In the genomic region with DNA sequence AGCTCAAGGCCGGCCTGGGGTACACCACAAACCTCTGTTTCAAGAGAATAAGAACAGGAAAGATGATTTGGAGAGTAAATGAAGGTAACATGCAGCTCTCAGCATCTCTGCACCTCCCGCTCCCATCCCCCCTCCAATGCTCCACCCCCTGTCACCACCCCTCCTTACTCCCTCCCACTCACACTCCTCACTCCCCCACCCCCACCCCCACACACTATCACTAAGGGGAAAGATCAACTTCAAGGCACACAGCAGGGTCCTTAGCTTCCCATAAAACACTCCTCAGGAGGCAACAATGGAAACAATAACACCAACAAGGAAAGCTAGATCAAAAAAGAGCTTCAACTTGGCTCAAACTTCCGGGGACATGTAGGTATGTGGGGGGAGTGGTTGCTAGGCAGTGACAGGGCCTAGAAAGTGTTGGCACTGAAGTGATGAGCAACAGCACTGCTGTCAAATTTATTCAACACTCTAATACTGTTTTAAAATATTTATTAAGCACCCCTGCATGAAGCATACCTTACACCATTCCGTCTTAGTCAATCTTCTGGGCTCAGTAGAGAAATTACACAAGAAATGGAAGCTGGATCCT, we compare ENCODE assay signal across 13 mouse cellular contexts. TPM values are rescaled to one million over a fixed set of nuclear protein-coding genes. Genes with fewer than 3 reads are reported as not detected.
DNase-seq lines count a peak whose midpoint lies in the region; ATAC-seq and TF ChIP-seq lines count a peak whose summit lies in the region.
"Had no signal": no experiment of that assay in that cellular context is flagged by ENCODE, and none has a peak within 500 bp of the region (broad histone marks: within the 10 kb centered on the region; RNA-seq: fewer than 3 reads in every experiment).

No protein-coding gene starts in this region.

- no peaks in the 10 kb centered on the region for H3K27me3 ChIP-seq in hindbrain, embryonic 12.5 days
- no peaks in the 10 kb centered on the region for H3K27me3 ChIP-seq in hindbrain, embryonic 14.5 days (ENCODE audit: control insufficient read depth, insufficient read depth, low read length)
- no peaks in the 10 kb centered on the region for H3K27me3 ChIP-seq in CH12.LX (replicated peaks)
- no peaks in the 10 kb centered on the region for H3K27me3 ChIP-seq in limb, embryonic 10.5 days (ENCODE audit: low read depth, poor library complexity, severe bottlenecking)
- H3K27me3 ChIP-seq: hindbrain, embryonic 15.5 days had no signal

- no peak for TF ChIP-seq CTCF in CH12.LX (conservative IDR thresholded peaks at IDR 0.05 in 1 of 2, IDR thresholded peaks at IDR 0.05 in 1 of 2; ENCODE audit: low read depth in 2 of 2, low read length in 2 of 2)

- H3K4me1 ChIP-seq in hindbrain, embryonic 12.5 days = peaks cover 33% of the 10 kb centered on the region
- peaks cover 17% of the 10 kb centered on the region for H3K4me1 ChIP-seq in hindbrain, embryonic 14.5 days (replicated peaks; ENCODE audit: control insufficient read depth, insufficient read depth, low read length)
- H3K4me1 ChIP-seq in CH12.LX (ENCODE audit: control insufficient read depth in 1 of 2, insufficient read depth in 2 of 2) (peaks cover 14 to 39% of the 10 kb centered on the region in 2 experiments), ES-E14 (ENCODE audit: control insufficient read depth in 2 of 2, insufficient read depth in 2 of 2, low read length in 2 of 2, poor library complexity in 1 of 2) (peaks cover 14% of the 10 kb centered on the region in 2 experiments)
- peaks cover 26% of the 10 kb centered on the region for H3K4me1 ChIP-seq in limb, embryonic 10.5 days

- TF ChIP-seq RAD21 in CH12.LX (IDR thresholded peaks at IDR 0.05; ENCODE audit: low read depth, low read length) = no peak

- no peak for ATAC-seq in hindbrain, embryonic 12.5 days (ENCODE audit: low FRiP score)
- no peak for ATAC-seq in hindbrain, embryonic 14.5 days (ENCODE audit: low FRiP score)

- dilution Hi-C loops in CH12.LX (cut with MboI; ENCODE audit: extremely low pct_ligation_motif_present, extremely low pct_unique_long_range_greater_than_20kb, low sequenced_read_pairs) = no loop called here

- H3K79me2 ChIP-seq in CH12.LX (replicated peaks; ENCODE audit: control insufficient read depth, extremely low read depth, insufficient read depth, poor library complexity, severe bottlenecking) = peaks cover 21% of the 10 kb centered on the region

- no peak for TF ChIP-seq EP300 in CH12.LX (IDR thresholded peaks at IDR 0.05; ENCODE audit: low read length)

- DNase-seq in hindbrain, embryonic 14.5 days (ENCODE audit: low spot score) = no peak
- DNase-seq in CH12.LX (ENCODE audit: extremely low read depth) (no peak), ES-E14 (ENCODE audit: low read depth, low spot score) (no peak)
- DNase-seq in limb, embryonic 10.5 days (ENCODE audit: low spot score) = no peak
- no peak for DNase-seq in Muller cell, postnatal 12 days (ENCODE audit: inconsistent ontology term)
- no peak for DNase-seq in left cerebral cortex, postnatal 4 days
- DNase-seq in yolk sac, embryonic 10.5 days (ENCODE audit: low spot score) = no peak
- DNase-seq: adrenal gland, postnatal 36 days; cerebellum, adult 18-20 months had no signal

- H3K36me3 ChIP-seq in hindbrain, embryonic 12.5 days = peaks cover 4% of the 10 kb centered on the region; the same call in 1 of the 2 replicates
- H3K36me3 ChIP-seq in hindbrain, embryonic 14.5 days (replicated peaks; ENCODE audit: control insufficient read depth, insufficient read depth) = no peaks in the 10 kb centered on the region
- H3K36me3 ChIP-seq in CH12.LX (replicated peaks in 1 of 2; ENCODE audit: control insufficient read depth in 1 of 2, insufficient read depth in 1 of 2, low read length in 1 of 2) (peaks cover 0 to 10% of the 10 kb centered on the region in 2 experiments), ES-E14 (ENCODE audit: control insufficient read depth, insufficient read depth, low read length, poor library complexity, severe bottlenecking) (no peaks in the 10 kb centered on the region)
- peaks cover 9% of the 10 kb centered on the region for H3K36me3 ChIP-seq in limb, embryonic 10.5 days
- H3K36me3 ChIP-seq: hindbrain, embryonic 15.5 days had no signal

- 16% methylated on average over 4 of the region's 4 CpGs for WGBS in hindbrain, embryonic 12.5 days
- whole genome bisulfite sequencing in hindbrain, embryonic 14.5 days = 9% methylated on average over 4 of the region's 4 CpGs
- WGBS in limb, embryonic 10.5 days = 23% methylated on average over 4 of the region's 4 CpGs

- intact Hi-C loops in left cerebral cortex, postnatal 4 days (cut with DNase I) = no loop called here

- H3K27ac ChIP-seq in hindbrain, embryonic 12.5 days = peak overlapping the region; percentile 50
- no peak overlapping the region for H3K27ac ChIP-seq in hindbrain, embryonic 14.5 days
- H3K27ac ChIP-seq in CH12.LX (ENCODE audit: insufficient read depth, low read depth) = no peak overlapping the region
- H3K27ac ChIP-seq in ES-E14 (ENCODE audit: insufficient read depth, low read depth, low read length, poor library complexity, severe bottlenecking) = no peak overlapping the region
- peak overlapping the region; percentile 36; the same call in 1 of the 2 replicates for H3K27ac ChIP-seq in limb, embryonic 10.5 days
- H3K27ac ChIP-seq: hindbrain, embryonic 15.5 days; liver, embryonic 14.5 days had no signal

- in situ Hi-C loops in CH12.LX (cut with MboI; ENCODE audit: low pct_ligation_motif_present, low pct_unique_long_range_greater_than_20kb, low sequenced_read_pairs) = no loop called here
- in situ Hi-C loops in ES-E14 (cut with MboI; ENCODE audit: low sequenced_read_pairs in 2 of 2, unreplicated experiment in 2 of 2) = no loop called here

- H3K9me3 ChIP-seq in hindbrain, embryonic 12.5 days (replicated peaks) = no peaks in the 10 kb centered on the region
- no peaks in the 10 kb centered on the region for H3K9me3 ChIP-seq in hindbrain, embryonic 14.5 days (ENCODE audit: control insufficient read depth, low read length)
- H3K9me3 ChIP-seq in CH12.LX (replicated peaks; ENCODE audit: low read length) (no peaks in the 10 kb centered on the region), ES-E14 (ENCODE audit: control insufficient read depth, insufficient read depth, low read depth, low read length) (no peaks in the 10 kb centered on the region)
- no peaks in the 10 kb centered on the region for H3K9me3 ChIP-seq in limb, embryonic 10.5 days (replicated peaks)
- H3K9me3 ChIP-seq: hindbrain, embryonic 15.5 days had no signal

- TF ChIP-seq POLR2A in CH12.LX (IDR thresholded peaks at IDR 0.05; ENCODE audit: low read depth, low read length) = no peak

- no peak overlapping the region for H3K4me2 ChIP-seq in hindbrain, embryonic 12.5 days (replicated peaks)
- no peak overlapping the region for H3K4me2 ChIP-seq in hindbrain, embryonic 14.5 days (replicated peaks)
- no peak overlapping the region for H3K4me2 ChIP-seq in CH12.LX (ENCODE audit: insufficient read depth, low read depth, poor library complexity, severe bottlenecking)
- H3K4me2 ChIP-seq: hindbrain, embryonic 15.5 days had no signal

- no peak overlapping the region for H3K4me3 ChIP-seq in hindbrain, embryonic 12.5 days
- no peak overlapping the region for H3K4me3 ChIP-seq in hindbrain, embryonic 14.5 days (replicated peaks; ENCODE audit: low read length)
- H3K4me3 ChIP-seq in CH12.LX (replicated peaks in 1 of 3; ENCODE audit: low read depth in 2 of 3, low read length in 2 of 3, poor library complexity in 1 of 3) (no peak overlapping the region), ES-E14 (ENCODE audit: insufficient read depth in 1 of 2, low read depth in 1 of 2, low read length in 2 of 2, poor library complexity in 1 of 2, severe bottlenecking in 1 of 2) (no peak overlapping the region)
- no peak overlapping the region for H3K4me3 ChIP-seq in limb, embryonic 10.5 days
- H3K4me3 ChIP-seq: hindbrain, embryonic 15.5 days; myocyte had no signal

- no peak overlapping the region for H3K9ac ChIP-seq in hindbrain, embryonic 12.5 days
- no peak overlapping the region for H3K9ac ChIP-seq in hindbrain, embryonic 14.5 days
- H3K9ac ChIP-seq in CH12.LX (ENCODE audit: insufficient read depth, low read depth) (no peak overlapping the region), ES-E14 (ENCODE audit: insufficient read depth, low read depth, low read length, poor library complexity, severe bottlenecking) (0 out of 2 replicates have a peak overlapping the region, but pooled peaks have one; percentile 20)
- H3K9ac ChIP-seq: hindbrain, embryonic 15.5 days; liver, embryonic 14.5 days had no signal

TF ChIP-seq in CH12.LX, 34 proteins besides CTCF, POLR2A, EP300 and RAD21:
- TF ChIP-seq CHD2 (IDR thresholded peaks at IDR 0.05; ENCODE audit: low read length) (peak; percentile 51; the same call in 1 of the 2 replicates), JUN (IDR thresholded peaks at IDR 0.05; ENCODE audit: insufficient read depth, low read depth, low read length) (no peak)
TF ChIP-seq in CH12.LX: peak in this region for 1.

TF ChIP-seq in ES-E14, 5 proteins besides CTCF, POLR2A, EP300 and RAD21:
- TF ChIP-seq ZC3H11A (IDR thresholded peaks at IDR 0.05; ENCODE audit: borderline replicate concordance, low read depth, low read length) = no peak
- TF ChIP-seq HCFC1 (IDR thresholded peaks at IDR 0.05; ENCODE audit: borderline replicate concordance, insufficient read depth, low read length) = no peak
- TF ChIP-seq CHD2 (IDR thresholded peaks at IDR 0.05; ENCODE audit: low read depth, low read length) = 0 out of 2 replicates have a peak, but pooled peaks have one; percentile 33
- no peak for TF ChIP-seq ZNF384 (IDR thresholded peaks at IDR 0.05; ENCODE audit: low read depth, low read length)

RNA-seq across cellular contexts. Expression of gene Ndufb4, which starts 1.6 kb away (rescaled TPM):
- 61.0 and 65.8 TPM in 2 replicates for polyA plus RNA-seq in hindbrain, embryonic 12.5 days (2016; fragmentation: Nextera tagmentation; extraction: Ambion mirVana)
- polyA plus RNA-seq in hindbrain, embryonic 14.5 days (2014; fragmentation: Nextera tagmentation; extraction: Ambion mirVana) = 64.5 and 69.9 TPM in 2 replicates
- total RNA-seq in CH12.LX (2012; rRNA removed) = 70.7 and 72.3 TPM in 2 replicates
- 97.4 and 102 TPM in 2 replicates for total RNA-seq in CH12.LX (2014; rRNA removed)
- 51.8 and 54.2 TPM in 2 replicates for polyA plus RNA-seq in CH12.LX (2012; ENCODE audit: insufficient read length, low read depth)
- 45.0 and 47.3 TPM in 2 replicates for total RNA-seq in ES-E14 (2012; rRNA removed)
- polyA plus RNA-seq in limb, embryonic 10.5 days (2016; fragmentation: Nextera tagmentation; extraction: Ambion mirVana) = 40.4 and 46.7 TPM in 2 replicates
- total RNA-seq in left cerebral cortex, postnatal 4 days (2021) = 10 to 100 TPM; 64.8 to 76.0 TPM

Comparison
In these comparisons a context has a peak if more than half of its experiments do, and no peak if none do; other contexts are left out.
1. H3K27ac ChIP-seq: peak in hindbrain, embryonic 12.5 days (single experiment) and limb, embryonic 10.5 days (single experiment); none in hindbrain, embryonic 14.5 days (single experiment), CH12.LX (single experiment) and ES-E14 (single experiment).